Mouse (Mus musculus): Measurements from ENCODE around the gene Gm853. TPM values are rescaled to one million over a fixed set of nuclear protein-coding genes. Genes with fewer than 3 reads are reported as not detected.

Gene Gm853
- polyA plus RNA-seq, 1 experiment = not detected

DNA sequence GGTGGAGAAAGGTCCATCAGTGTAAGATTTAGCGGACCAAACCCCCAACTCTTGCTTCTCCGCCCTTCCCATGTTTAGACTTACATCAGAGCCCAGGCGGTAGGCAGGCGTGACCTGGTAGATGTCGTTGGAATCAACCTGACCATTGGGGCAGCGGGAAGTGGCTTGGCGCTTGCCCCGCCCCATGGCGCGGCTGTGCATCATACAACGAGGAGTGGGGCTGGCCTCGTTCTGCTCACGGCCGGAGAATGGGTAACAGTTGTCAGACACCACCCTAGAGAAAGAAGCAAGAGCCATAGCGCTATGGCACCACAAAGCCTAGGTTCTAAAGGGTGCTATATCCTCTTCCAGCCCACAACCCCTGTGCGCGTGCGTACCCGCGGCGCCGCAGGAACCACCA, 54.9 kb downstream of the Gm853 start:
- TF ChIP-seq POLR2A (IDR thresholded peaks at IDR 0.05; ENCODE audit: insufficient read depth, low read depth, low read length) = no peak
- no peak for TF ChIP-seq CTCF (IDR thresholded peaks at IDR 0.05; ENCODE audit: insufficient read depth, low read depth, low read length)
- WGBS = 79% methylated on average over 22 of the region's 22 CpGs
- Histone ChIP-seq H3K27ac (ENCODE audit: insufficient read depth, low read depth, low read length) (no peak overlapping the region), H3K4me1 (ENCODE audit: control insufficient read depth, insufficient read depth, low read length) (peaks cover 25% of the 10 kb centered on the region), H3K4me3 (ENCODE audit: insufficient read depth, low read depth, low read length) (no peak overlapping the region)

DNA sequence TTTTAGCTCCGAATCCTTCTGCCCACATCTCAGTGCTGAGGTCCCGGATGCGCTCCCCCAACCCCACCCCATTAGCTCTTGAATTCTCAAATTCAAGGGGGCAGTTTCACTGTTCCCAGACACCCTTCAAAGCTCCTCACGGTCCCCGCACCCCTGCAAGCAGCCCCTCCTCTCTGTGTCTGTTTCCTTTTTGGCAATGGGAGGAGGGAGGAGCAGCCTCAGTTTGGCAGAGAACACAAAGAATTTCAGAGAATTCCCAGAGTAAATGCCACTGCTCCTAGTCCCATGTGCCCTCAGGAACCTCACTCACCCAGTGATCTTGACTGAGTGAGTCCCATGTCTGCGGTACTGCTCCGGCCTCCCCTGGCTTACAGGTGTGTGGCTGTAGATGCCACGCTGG, 55.6 kb downstream of the Gm853 start:
- WGBS = 77% methylated on average over 8 of the region's 8 CpGs
- Histone ChIP-seq H3K27ac (ENCODE audit: insufficient read depth, low read depth, low read length) (no peak overlapping the region), H3K4me3 (ENCODE audit: insufficient read depth, low read depth, low read length) (no peak overlapping the region), H3K4me1 (ENCODE audit: control insufficient read depth, insufficient read depth, low read length) (peaks cover 25% of the 10 kb centered on the region)
- TF ChIP-seq CTCF (IDR thresholded peaks at IDR 0.05; ENCODE audit: insufficient read depth, low read depth, low read length) (no peak), POLR2A (IDR thresholded peaks at IDR 0.05; ENCODE audit: insufficient read depth, low read depth, low read length) (no peak)

DNA sequence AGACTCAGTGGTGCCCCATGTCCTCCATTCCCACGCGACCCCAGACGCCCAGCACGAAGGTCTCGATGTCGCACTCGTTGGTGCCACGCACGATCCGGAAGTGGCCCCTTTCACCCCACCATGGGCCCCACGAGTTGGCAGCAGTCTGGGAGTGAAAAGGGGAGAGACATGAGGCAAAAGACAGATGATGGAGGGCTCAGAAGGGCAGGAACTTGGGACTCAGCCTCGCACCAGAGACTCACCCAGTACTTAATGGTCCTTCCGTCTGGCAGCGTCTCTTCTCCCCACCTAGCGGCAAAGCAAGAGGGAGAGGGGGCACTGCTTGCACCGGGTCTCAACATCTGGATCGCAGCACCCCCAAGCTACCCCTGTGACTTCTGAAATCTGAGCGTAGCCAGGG, 56.1 kb downstream of the Gm853 start:
- Histone ChIP-seq H3K4me3 (ENCODE audit: insufficient read depth, low read depth, low read length) (no peak overlapping the region), H3K4me1 (ENCODE audit: control insufficient read depth, insufficient read depth, low read length) (peaks cover 25% of the 10 kb centered on the region), H3K27ac (ENCODE audit: insufficient read depth, low read depth, low read length) (no peak overlapping the region)
- 89% methylated on average over 18 of the region's 18 CpGs for WGBS
- TF ChIP-seq POLR2A (IDR thresholded peaks at IDR 0.05; ENCODE audit: insufficient read depth, low read depth, low read length) = no peak

DNA sequence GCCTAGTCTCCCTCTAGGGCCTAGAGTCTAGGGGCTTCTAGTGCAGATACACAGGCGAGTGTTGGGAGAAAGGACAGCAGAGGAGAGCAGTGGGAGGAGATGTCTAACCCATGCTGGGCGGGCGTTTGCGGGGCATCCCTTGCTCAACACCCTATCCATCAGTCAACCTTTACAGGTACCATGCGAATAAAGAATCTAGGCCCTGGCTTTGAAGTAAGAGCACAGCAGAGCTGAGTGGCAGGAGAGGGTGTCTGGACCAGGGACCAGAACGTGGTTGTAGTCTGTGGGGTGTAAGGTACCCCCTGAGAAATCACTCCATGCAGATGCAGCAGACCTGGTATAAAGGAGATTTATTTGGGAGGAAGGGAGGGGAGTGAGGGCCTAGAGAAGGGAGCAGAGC, 58.1 kb downstream of the Gm853 start:
- Histone ChIP-seq H3K4me3 (ENCODE audit: insufficient read depth, low read depth, low read length) (no peak overlapping the region), H3K27ac (ENCODE audit: insufficient read depth, low read depth, low read length) (no peak overlapping the region), H3K4me1 (ENCODE audit: control insufficient read depth, insufficient read depth, low read length) (peaks cover 25% of the 10 kb centered on the region)
- 93% methylated on average over 6 of the region's 6 CpGs for WGBS
- TF ChIP-seq POLR2A (IDR thresholded peaks at IDR 0.05; ENCODE audit: insufficient read depth, low read depth, low read length) (no peak), CTCF (IDR thresholded peaks at IDR 0.05; ENCODE audit: insufficient read depth, low read depth, low read length) (no peak)

DNA sequence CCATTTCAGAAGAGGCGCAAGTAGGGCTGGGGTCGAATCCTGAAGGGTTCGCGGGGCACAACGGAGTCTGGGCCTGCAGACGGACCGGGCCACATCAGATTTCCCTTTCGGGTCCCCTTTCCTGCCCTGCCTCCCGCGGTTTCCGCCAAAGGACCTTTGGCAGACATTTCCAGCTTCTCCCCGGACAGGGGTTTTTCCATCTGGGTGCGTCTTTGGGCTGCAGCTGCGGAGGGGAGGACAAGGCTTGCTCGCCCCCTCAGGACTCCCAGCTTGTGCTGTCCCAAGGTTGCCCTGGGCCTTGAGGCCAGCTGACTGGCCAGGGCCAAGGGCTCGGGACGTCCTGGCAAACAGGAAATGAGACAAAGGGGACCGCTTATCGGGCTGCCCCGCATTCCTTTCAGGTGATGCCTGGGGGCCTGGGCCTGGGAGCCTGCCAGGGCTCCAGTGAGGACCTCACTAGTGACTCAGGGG, 58.8 kb downstream of the Gm853 start:
- TF ChIP-seq CTCF (IDR thresholded peaks at IDR 0.05; ENCODE audit: insufficient read depth, low read depth, low read length) (no peak), POLR2A (IDR thresholded peaks at IDR 0.05; ENCODE audit: insufficient read depth, low read depth, low read length) (no peak)
- no peak overlapping the region for H3K27ac ChIP-seq (ENCODE audit: insufficient read depth, low read depth, low read length)
- H3K4me1 ChIP-seq (ENCODE audit: control insufficient read depth, insufficient read depth, low read length) = peaks cover 19% of the 10 kb centered on the region
- no peak overlapping the region for H3K4me3 ChIP-seq (ENCODE audit: insufficient read depth, low read depth, low read length)
- WGBS = 44% methylated on average over 20 of the region's 20 CpGs

DNA sequence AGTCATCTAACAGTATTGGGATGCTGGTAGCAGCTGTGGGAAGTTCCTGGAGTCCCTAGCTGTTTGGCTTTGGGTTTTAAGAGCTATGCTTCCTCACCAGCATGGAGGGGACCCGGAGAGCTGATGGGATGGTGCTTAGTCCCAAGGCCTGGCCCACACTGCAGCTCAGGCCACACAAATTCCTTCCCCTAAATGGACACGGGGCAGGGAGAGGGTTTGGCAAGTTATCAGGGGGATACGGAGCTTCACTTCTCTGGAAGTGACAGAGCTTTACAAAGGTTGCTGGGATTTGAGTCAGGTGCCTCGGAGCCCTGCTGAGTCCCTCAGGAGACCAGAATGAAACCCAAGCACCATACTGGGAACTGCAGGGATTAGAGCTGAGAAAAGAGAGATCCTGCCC, 60.9 kb downstream of the Gm853 start:
- TF ChIP-seq CTCF (IDR thresholded peaks at IDR 0.05; ENCODE audit: insufficient read depth, low read depth, low read length) = no peak
- no peak for TF ChIP-seq POLR2A (IDR thresholded peaks at IDR 0.05; ENCODE audit: insufficient read depth, low read depth, low read length)
- 55% methylated on average over 4 of the region's 4 CpGs for WGBS
- H3K4me1 ChIP-seq (ENCODE audit: control insufficient read depth, insufficient read depth, low read length) = peaks cover 5% of the 10 kb centered on the region; the same call in 1 of the 2 replicates
- no peak overlapping the region for H3K4me3 ChIP-seq (ENCODE audit: insufficient read depth, low read depth, low read length)
- H3K27ac ChIP-seq (ENCODE audit: insufficient read depth, low read depth, low read length) = no peak overlapping the region

Other genes with a start within 250 kb of the Gm853 start
- not detected in 2 replicates for gene Adgrb2, start 237.5 kb downstream of the Gm853 start, polyA plus RNA-seq (2012; ENCODE audit: insufficient read depth, insufficient read length, low replicate concordance, missing spikeins)
- gene Col16a1, start 174.6 kb downstream of the Gm853 start, polyA plus RNA-seq (2012; ENCODE audit: insufficient read depth, insufficient read length, low replicate concordance, missing spikeins) = not detected in 2 replicates
- gene Pef1, start 119.8 kb downstream of the Gm853 start, polyA plus RNA-seq (2012; ENCODE audit: insufficient read depth, insufficient read length, low replicate concordance, missing spikeins) = not detected in 2 replicates
- not detected in 2 replicates for gene Hcrtr1, start 83.0 kb downstream of the Gm853 start, polyA plus RNA-seq (2012; ENCODE audit: insufficient read depth, insufficient read length, low replicate concordance, missing spikeins)
- gene Tinagl1, start 47.3 kb downstream of the Gm853 start, polyA plus RNA-seq (2012; ENCODE audit: insufficient read depth, insufficient read length, low replicate concordance, missing spikeins) = not detected in 2 replicates
- not detected in 2 replicates for gene Serinc2, start 56.8 kb upstream of the Gm853 start, polyA plus RNA-seq (2012; ENCODE audit: insufficient read depth, insufficient read length, low replicate concordance, missing spikeins)
- gene Fabp3, start 86.2 kb upstream of the Gm853 start, polyA plus RNA-seq (2012; ENCODE audit: insufficient read depth, insufficient read length, low replicate concordance, missing spikeins) = not detected in 2 replicates
- not detected in 2 replicates for gene Gm10570, start 86.3 kb upstream of the Gm853 start, polyA plus RNA-seq (2012; ENCODE audit: insufficient read depth, insufficient read length, low replicate concordance, missing spikeins)
- not detected in 2 replicates for gene Zcchc17, start 137.5 kb upstream of the Gm853 start, polyA plus RNA-seq (2012; ENCODE audit: insufficient read depth, insufficient read length, low replicate concordance, missing spikeins)
- gene Snrnp40, start 137.7 kb upstream of the Gm853 start, polyA plus RNA-seq (2012; ENCODE audit: insufficient read depth, insufficient read length, low replicate concordance, missing spikeins) = not detected in 2 replicates